ENCODE assay signal across 12 mouse cellular contexts in the genomic region with DNA sequence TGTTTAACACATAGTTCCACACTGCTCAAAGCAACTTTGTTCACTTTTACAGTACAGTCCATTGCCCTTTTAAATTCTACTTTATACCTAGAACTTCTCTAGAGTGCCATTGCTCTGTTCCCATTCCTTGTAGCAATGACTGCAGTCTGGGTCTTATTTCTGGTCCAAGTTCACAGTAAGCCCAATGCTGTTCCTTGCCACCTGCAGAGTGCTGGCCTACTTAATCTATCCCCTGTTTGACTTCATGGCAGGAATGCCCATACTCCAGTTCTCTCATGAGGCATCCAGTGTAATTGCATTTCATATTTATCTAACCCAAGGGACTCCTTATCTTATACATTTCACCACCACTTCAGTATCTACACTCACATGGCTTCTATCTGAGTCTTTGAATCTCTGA.
"Had no signal": no experiment of that assay in that cellular context is flagged by ENCODE, and none has a peak within 500 bp of the region (broad histone marks: within the 10 kb centered on the region; RNA-seq: fewer than 3 reads in every experiment).

No protein-coding gene starts in this region.

- H3K36me3 ChIP-seq: limb, embryonic 10.5 days; liver, embryonic 15.5 days; midbrain, embryonic 10.5 days; neural tube, embryonic 12.5 days had no signal

- DNase-seq: kidney, postnatal 14 days; lung, embryonic 14.5 days; lung, postnatal 10 days; lung, postnatal 4 days; midbrain, embryonic 14.5 days; thymus, adult 18-20 months; thymus, postnatal 14 days had no signal

- H3K4me3 ChIP-seq: limb, embryonic 10.5 days; liver, embryonic 15.5 days; midbrain, embryonic 10.5 days; neural tube, embryonic 12.5 days had no signal

- H3K27me3 ChIP-seq: liver, embryonic 15.5 days; neural tube, embryonic 12.5 days had no signal

- H3K9ac ChIP-seq: liver, embryonic 15.5 days; lung, embryonic 14.5 days; neural tube, embryonic 12.5 days had no signal

- H3K4me2 ChIP-seq: liver, embryonic 11.5 days; liver, embryonic 15.5 days; lung, embryonic 14.5 days; neural tube, embryonic 12.5 days had no signal

- H3K4me1 ChIP-seq: limb, embryonic 10.5 days; liver, embryonic 15.5 days; midbrain, embryonic 10.5 days; neural tube, embryonic 12.5 days had no signal

- H3K27ac ChIP-seq: limb, embryonic 10.5 days; liver, embryonic 15.5 days; midbrain, embryonic 10.5 days; neural tube, embryonic 12.5 days had no signal

- H3K9me3 ChIP-seq: limb, embryonic 10.5 days; liver, embryonic 15.5 days; midbrain, embryonic 10.5 days; neural tube, embryonic 12.5 days had no signal
